Mouse (Mus musculus): ENCODE measurements around the gene Ppbp. TPM values are rescaled to one million over a fixed set of nuclear protein-coding genes. Genes with fewer than 3 reads are reported as not detected.

Ppbp gene
- polyA plus RNA-seq, 1 experiment, result 0.10 TPM

DNA sequence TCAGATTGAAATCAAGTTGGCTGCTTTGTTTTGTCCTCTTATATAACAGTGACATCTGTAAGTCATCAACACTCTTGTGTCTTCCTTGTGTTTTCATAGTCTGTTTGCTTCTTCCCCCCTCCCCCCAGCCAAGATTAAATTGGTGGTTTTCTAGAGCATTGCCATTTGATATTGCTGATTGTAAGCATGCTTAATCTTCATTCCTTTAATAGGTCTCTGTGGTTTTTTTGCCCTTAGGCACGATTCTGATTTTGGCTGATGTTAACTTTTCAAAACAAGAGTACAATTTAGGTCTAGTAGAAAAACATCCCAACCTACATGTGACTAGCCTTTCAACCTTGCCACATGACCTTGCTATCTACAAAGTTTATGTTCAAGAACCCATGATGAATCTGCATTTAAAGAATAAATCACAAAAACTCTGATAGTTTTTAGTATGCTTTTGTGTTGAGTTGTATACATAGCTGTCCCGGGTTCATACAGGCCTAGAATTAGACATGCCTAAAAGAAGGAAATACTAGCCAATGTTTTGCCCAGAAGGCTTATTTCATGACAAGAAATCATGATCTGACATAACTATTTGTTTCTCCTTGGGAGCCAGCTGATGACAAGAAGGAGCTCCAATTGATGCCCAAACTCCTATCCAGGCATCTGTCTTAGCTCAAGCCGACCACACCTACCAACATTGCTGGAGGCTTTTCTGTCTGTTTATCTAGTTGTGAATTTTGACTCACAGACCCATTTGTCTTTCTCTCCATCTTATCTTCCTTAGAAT is 39.0 kb downstream of the Ppbp start:
- no peaks in the 10 kb centered on the region for H3K36me3 ChIP-seq (ENCODE audit: control insufficient read depth, insufficient read depth, low read length)
- TF ChIP-seq POLR2A (IDR thresholded peaks at IDR 0.05; ENCODE audit: control insufficient read depth, low read depth, low read length) (no peak), CTCF (IDR thresholded peaks at IDR 0.05; ENCODE audit: control insufficient read depth, insufficient read depth, insufficient replicate concordance, low read depth, low read length) (no peak)
- H3K27ac ChIP-seq (ENCODE audit: control insufficient read depth, insufficient read depth, low read depth, low read length), result no peak overlapping the region
- no peaks in the 10 kb centered on the region for H3K4me1 ChIP-seq (ENCODE audit: control insufficient read depth, insufficient read depth, low read length)
- H3K27me3 ChIP-seq (ENCODE audit: control insufficient read depth, insufficient read depth, low read length), result no peaks in the 10 kb centered on the region
- H3K4me3 ChIP-seq (ENCODE audit: control insufficient read depth, low read depth, low read length), result no peak overlapping the region

Other genes with a start within 250 kb of the Ppbp start
- gene Afm, start 249.6 kb upstream of the Ppbp start, polyA plus RNA-seq (2012; rRNA removed), result 0.99 and 1.3 TPM in 2 replicates
- 0.12 TPM in 1 of 2 replicates, not detected in the other for gene 5830473C10Rik, start 207.4 kb upstream of the Ppbp start, polyA plus RNA-seq (2012; rRNA removed)
- gene Rassf6, start 127.9 kb upstream of the Ppbp start, polyA plus RNA-seq (2012; rRNA removed), result 0.24 and 0.42 TPM in 2 replicates
- gene Cxcl5, start 9.2 kb upstream of the Ppbp start, polyA plus RNA-seq (2012; rRNA removed), result not detected in 2 replicates
- 4.8 and 6.2 TPM in 2 replicates for gene Pf4, start 3.9 kb downstream of the Ppbp start, polyA plus RNA-seq (2012; rRNA removed)
- gene Cxcl3, start 17.6 kb downstream of the Ppbp start, polyA plus RNA-seq (2012; rRNA removed), result not detected in 2 replicates
- not detected in 2 replicates for gene Cxcl15, start 26.0 kb downstream of the Ppbp start, polyA plus RNA-seq (2012; rRNA removed)
- gene Cxcl1, start 122.7 kb downstream of the Ppbp start, polyA plus RNA-seq (2012; rRNA removed), result 0.24 and 0.36 TPM in 2 replicates
- gene Cxcl2, start 135.4 kb downstream of the Ppbp start, polyA plus RNA-seq (2012; rRNA removed), result not detected in 2 replicates
- gene Mthfd2l, start 162.6 kb downstream of the Ppbp start, polyA plus RNA-seq (2012; rRNA removed), result 4.7 and 5.6 TPM in 2 replicates